Mouse (Mus musculus) thymus, postnatal 10 days (tissue): Measurements from ENCODE around the gene Ccdc169.

Source experiments
- DNase-seq, 2 experiments: peaks; one replicate each; pipeline ENCODE4 v3.0.0; 2021; ENCODE audit warnings: low spot score in 2 of 2

Gene Ccdc169

DNA sequence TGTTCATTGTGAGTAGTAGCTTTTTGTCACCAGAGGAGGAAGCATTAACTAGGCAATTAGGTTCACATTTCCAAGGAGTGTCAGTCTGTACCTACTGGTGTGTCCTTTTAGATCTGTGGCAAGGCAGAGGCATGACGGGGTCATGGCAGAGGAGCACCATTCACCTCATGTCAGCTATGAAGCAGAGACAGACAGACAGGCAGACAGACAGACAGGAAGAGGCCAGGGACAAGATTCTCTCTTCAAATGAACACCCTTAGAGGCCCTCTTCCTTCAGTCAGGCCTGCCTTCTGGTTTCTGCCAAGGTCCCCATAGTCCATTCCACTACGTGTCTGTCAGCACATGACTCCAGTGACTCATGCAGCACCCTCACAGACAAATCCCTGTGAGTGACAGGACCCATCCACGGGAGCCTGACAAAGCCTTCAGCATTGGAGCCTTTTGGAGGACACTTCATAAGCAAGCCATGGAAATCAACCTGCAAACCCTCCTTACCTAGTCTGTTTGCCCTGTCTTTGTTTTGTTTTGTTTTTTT is 14.7 kb upstream of the Ccdc169 start:
- DNase-seq, result no peak

DNA sequence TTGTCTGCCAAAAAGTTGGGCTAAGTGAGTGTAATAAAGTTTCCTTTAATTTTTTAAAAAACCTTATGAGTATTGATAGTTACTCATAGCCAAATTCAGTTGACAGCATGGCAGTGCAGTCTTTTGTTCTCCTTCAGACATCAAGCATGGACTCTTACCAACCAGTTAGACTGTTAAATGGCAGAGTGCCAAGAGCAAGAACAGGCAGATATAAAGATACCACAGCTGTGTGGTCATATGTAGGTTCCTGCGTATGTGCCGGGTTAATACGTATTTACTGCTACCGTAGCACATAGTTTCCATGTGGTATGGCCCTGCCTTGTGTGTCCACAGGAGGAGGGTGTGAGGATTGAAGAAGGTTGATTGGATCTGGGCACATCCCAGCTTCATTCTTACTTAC is 14.1 kb upstream of the Ccdc169 start:
- DNase-seq, result no peak

GRCm38 (mm10) chr3:55129181-55129692 is 7.9 kb upstream of the Ccdc169 start:
- DNase-seq, result no peak

DNA sequence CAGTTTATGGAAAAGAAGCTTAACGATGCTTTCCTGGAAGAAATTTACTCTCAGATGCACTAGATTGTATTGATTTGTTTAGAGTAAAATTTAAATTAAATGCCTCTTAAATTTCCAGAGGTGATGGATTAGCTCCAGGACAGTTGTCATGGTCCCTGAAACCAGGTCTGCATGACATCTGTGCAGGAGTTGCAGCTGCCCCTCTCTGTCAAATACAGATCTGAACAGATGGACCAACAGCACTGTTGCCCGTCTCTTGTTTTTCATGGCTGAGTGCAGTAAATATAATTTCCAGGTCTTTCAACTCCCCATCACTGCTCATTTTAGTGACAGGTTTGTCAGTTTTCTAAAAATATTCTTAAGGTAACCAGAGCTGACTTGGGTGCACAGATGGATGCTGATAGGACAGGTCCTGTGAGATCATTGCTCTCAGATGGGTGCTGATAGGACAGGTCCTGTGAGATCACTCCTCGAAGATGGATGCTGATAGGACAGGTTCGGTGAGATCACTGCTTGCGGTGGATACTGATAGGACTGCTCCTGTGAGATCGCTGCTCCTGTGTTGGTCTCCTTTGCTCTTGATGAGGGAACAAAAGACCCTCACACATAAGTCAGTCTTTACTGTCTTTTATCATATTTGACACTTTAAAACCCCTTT is 5.4 kb upstream of the Ccdc169 start:
- DNase-seq, result no peak

DNA sequence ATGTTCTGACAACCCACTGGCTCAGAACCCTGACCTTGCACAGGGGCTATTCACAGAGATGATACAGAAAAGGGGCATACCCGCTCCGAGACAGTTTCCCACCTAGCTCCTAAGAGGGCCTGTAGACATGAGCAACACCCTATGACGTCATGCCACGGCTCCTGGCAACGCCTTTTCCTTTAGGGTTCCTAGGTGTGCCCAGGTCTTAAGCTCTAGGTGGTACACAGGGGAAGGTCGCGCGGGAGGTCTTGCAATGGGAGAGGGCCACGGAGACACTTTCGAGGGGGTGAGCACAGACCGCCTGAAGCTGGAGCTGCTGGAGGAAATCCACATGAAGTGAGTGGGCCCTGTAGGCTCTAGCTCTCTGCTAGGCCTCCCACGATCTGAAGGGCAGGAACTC is 2.7 kb downstream of the Ccdc169 start:
- DNase-seq, result no peak

DNA sequence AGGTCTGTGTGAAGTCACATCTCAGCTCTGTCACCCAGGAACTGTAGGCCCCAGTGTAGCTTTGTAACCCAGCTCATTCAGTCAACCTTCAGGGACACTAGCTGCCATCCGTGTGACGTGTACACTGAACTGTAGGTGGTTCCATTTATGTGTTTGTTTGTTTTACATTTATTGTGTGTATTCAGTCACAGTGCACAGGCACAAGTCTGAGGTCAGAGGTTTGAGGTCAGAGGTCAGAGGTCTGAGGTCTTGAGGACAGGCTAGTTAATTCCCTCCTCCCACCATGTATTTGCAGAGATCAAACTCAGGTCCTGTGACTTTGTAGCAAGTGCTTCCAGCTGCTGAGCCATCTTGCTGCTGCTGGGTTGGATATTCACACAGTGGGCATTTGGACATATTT is 4.3 kb downstream of the Ccdc169 start:
- DNase-seq, result no peak

GRCm38 (mm10) chr3:55144916-55145315 is 7.8 kb downstream of the Ccdc169 start:
- no peak for DNase-seq

- no peak for DNase-seq
Measured at GRCm38 (mm10) chr3:55146441-55146840, 9.3 kb downstream of the Ccdc169 start.

GRCm38 (mm10) chr3:55147156-55147555 is 10.0 kb downstream of the Ccdc169 start:
- DNase-seq, result no peak

- no peak for DNase-seq
Measured at GRCm38 (mm10) chr3:55148091-55148490, 11.0 kb downstream of the Ccdc169 start.

DNA sequence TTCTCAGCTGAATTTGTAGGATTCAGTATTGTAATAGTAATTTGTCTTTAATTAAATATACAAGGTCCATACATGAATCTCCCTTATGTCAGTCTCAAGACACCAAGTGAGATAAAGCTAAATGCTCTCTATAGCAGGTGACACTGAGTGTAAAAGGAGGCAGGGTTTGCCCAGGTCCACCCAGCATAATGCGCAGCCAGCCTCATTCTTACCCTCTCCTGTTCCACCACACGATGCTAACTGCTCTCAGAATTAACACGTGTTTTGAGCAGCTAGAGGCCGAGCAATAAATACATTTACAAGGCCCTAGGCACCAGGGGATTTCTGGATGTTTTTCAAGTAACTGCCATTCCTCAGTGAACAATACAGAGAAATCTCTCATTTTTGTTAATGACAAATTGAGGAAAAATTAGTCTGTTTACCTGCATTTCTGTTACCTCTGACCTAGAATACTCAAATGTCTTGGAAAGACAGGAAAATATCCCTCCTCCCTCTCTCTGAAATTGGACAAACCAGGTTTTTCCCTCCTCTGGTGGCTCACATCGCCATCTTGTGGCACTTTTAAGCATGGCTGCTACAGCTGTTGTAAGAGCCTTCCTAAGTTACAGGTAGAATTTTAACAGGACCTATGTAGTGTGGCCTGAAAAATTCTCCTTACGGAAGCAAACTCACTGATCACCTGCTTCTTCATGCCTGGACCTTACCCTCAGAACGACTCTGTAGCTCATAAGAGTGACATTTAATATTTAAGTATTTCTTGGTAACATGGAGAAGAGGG is 14.7 kb downstream of the Ccdc169 start:
- DNase-seq, result no peak

- peak in 1 of 2 experiments; percentile 28 for DNase-seq
Measured at GRCm38 (mm10) chr3:55152673-55153334, 15.7 kb downstream of the Ccdc169 start.

DNA sequence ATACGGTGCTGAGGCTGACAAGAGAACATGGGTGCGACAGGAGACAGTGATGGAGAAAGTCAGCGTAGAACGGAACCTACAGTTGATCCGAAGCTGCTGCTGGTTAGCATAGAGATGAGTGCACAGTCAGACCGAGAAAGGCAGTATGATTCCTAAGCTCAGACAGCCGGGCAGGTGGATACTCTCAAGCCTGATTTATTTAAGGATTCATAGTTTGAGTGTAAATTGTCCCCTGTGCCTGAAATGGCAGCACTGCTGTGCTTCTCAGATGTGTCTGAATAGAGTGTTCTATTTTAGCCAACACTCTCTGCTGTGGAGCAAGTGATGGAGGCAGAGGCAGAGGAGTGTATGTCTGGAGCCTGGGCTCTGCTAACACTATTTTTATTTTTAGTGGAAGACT is 17.0 kb downstream of the Ccdc169 start:
- DNase-seq, result no peak

DNA sequence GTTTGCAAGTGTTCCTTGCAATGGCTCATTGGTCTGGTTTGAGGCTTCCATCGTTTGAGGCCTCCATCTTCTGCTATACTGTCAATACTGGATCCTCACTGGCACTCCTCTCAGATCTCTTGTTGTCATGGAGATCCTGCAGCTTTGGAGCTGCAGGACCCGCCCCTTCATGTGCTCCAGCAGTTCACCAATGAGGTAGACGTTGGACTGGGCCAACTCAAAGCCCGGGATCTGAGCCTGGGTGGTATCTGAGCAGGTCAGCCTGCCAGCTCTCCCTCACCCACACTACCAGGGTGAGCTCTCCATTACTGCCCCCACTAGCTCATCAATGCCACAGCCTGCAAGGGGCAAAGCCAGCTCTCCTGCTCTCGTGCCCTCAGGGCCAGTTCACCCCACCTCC is 20.3 kb downstream of the Ccdc169 start:
- DNase-seq, result no peak

DNA sequence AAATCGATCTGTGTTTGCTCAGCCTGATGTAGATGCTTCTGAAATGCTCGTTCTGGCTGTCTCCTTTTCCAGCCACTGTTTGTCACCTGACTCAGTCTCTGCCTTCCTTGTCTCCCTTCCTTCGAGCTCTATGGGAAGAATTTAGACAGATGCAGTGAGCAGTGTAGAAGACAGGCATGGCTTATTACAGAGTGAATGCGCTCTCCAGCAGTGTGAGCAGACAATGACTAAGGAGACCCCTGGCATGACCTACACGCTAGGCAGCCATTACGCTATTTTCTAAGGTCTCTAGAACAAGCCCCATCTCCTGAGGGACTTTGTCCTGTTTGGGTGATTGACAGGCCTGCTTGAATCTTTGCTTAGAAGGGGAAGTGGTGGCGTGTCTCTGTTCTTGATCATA is 24.0 kb downstream of the Ccdc169 start:
- no peak for DNase-seq

- no peak for DNase-seq
Measured at GRCm38 (mm10) chr3:55163510-55163909, 26.4 kb downstream of the Ccdc169 start.

DNA sequence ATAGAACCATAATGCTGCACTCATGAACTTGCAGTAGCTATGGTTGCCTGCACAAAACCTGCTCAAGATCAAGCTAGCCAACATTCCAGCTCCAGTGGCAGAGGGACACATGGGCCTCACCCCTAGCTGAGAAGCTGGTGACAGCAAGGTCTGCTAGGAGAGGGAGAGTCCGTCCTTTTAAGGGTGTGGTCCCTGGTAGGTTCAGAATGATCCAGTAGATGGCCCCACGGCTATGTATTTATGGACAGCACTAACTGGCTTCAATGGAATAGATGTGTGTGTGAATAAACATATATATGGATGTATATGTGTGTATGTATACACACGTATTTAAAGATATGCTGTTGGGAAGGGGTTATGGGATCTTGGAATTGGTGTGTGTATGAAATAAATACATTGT is 35.3 kb downstream of the Ccdc169 start:
- no peak for DNase-seq

DNA sequence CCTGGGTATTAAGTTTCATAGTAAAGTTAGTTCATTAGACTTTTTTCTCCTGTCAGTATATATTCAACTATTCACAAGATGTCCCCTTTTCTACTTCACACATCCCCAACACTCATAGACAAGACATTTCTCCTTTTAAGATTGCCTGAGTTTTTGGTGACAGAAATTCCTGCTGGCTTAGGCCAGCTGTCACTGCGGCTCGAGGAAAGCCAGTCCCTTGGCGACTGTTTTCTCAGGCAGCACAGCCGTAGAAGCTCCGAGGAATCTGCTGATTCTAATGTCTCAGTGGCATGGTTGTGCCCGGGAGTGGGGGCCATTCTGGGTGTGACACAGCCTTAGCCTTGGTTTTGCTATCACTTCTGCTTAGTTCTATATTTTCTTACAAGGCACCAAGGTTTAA is 40.1 kb downstream of the Ccdc169 start:
- no peak for DNase-seq

GRCm38 (mm10) chr3:55181766-55182165 is 44.6 kb downstream of the Ccdc169 start, which contains the start of gene Sohlh2:
Sohlh2 (plus strand) TSS chr3:55182028.
- DNase-seq, result no peak

GRCm38 (mm10) chr3:55191668-55192067 is 54.5 kb downstream of the Ccdc169 start:
- DNase-seq, result no peak

GRCm38 (mm10) chr3:55193351-55193750 is 56.2 kb downstream of the Ccdc169 start:
- DNase-seq, result no peak

GRCm38 (mm10) chr3:55194792-55195191 is 57.7 kb downstream of the Ccdc169 start:
- DNase-seq, result no peak
